Mouse (Mus musculus): Measurements from ENCODE around the gene Maml2. TPM values are rescaled to one million over a fixed set of nuclear protein-coding genes. Genes with fewer than 3 reads are reported as not detected.

Maml2 gene
- polyA plus RNA-seq, 1 experiment from 2014 or later, result 5.0 TPM

GRCm38 (mm10) chr9:13297122-13297667, 562 bp upstream of the Maml2 start:
- no peaks in the 10 kb centered on the region for H3K27me3 ChIP-seq (replicated peaks; ENCODE audit: control insufficient read depth, insufficient read depth, low read length)
- under 1% methylated on average over 12 of the region's 12 CpGs for WGBS
- H3K27ac ChIP-seq (ENCODE audit: low read length), result peak overlapping the region; percentile 14
- H3K4me2 ChIP-seq (ENCODE audit: low read depth, low read length), result peak overlapping the region; percentile 94
- no peaks in the 10 kb centered on the region for H3K9me3 ChIP-seq (ENCODE audit: control insufficient read depth, low read length)
- ATAC-seq, result peak; percentile 8; the same call in 1 of the 2 replicates
- no peaks in the 10 kb centered on the region for H3K36me3 ChIP-seq (ENCODE audit: control insufficient read depth, insufficient read depth, low read length)
- peak overlapping the region; percentile 59 for H3K4me3 ChIP-seq (ENCODE audit: low read length)
- peaks cover 23% of the 10 kb centered on the region for H3K4me1 ChIP-seq (ENCODE audit: control insufficient read depth, insufficient read depth, low read length)
- H3K9ac ChIP-seq (ENCODE audit: low read depth, low read length), result peak overlapping the region; percentile 72

- peak overlapping the region; percentile 72 for H3K9ac ChIP-seq (ENCODE audit: low read depth, low read length)
- ATAC-seq, result no peak
- H3K36me3 ChIP-seq (ENCODE audit: control insufficient read depth, insufficient read depth, low read length), result no peaks in the 10 kb centered on the region
- WGBS, result 33% methylated on average over 9 of the region's 9 CpGs
- peaks cover 26% of the 10 kb centered on the region for H3K4me1 ChIP-seq (ENCODE audit: control insufficient read depth, insufficient read depth, low read length)
- H3K27ac ChIP-seq (ENCODE audit: low read length), result no peak overlapping the region
- peak overlapping the region; percentile 94 for H3K4me2 ChIP-seq (ENCODE audit: low read depth, low read length)
- H3K4me3 ChIP-seq (ENCODE audit: low read length), result peak overlapping the region; percentile 59
- H3K9me3 ChIP-seq (ENCODE audit: control insufficient read depth, low read length), result no peaks in the 10 kb centered on the region
- H3K27me3 ChIP-seq (replicated peaks; ENCODE audit: control insufficient read depth, insufficient read depth, low read length), result no peaks in the 10 kb centered on the region
Observed at GRCm38 (mm10) chr9:13298513-13298878, 739 bp downstream of the Maml2 start.

- Histone ChIP-seq H3K36me3 (ENCODE audit: control insufficient read depth, insufficient read depth, low read length) (no peaks in the 10 kb centered on the region), H3K4me1 (ENCODE audit: control insufficient read depth, insufficient read depth, low read length) (peaks cover 26% of the 10 kb centered on the region), H3K27me3 (replicated peaks; ENCODE audit: control insufficient read depth, insufficient read depth, low read length) (no peaks in the 10 kb centered on the region), H3K9me3 (ENCODE audit: control insufficient read depth, low read length) (no peaks in the 10 kb centered on the region), H3K27ac (ENCODE audit: low read length) (no peak overlapping the region), H3K4me2 (ENCODE audit: low read depth, low read length) (peak overlapping the region; percentile 94), H3K4me3 (ENCODE audit: low read length) (no peak overlapping the region), H3K9ac (ENCODE audit: low read depth, low read length) (no peak overlapping the region)
- no peak for ATAC-seq
- WGBS, result 78% methylated on average over 6 of the region's 6 CpGs
Observed at GRCm38 (mm10) chr9:13299190-13299589, 1.4 kb downstream of the Maml2 start.

- 63% methylated on average over 3 of the region's 3 CpGs for WGBS
- no peak overlapping the region for H3K27ac ChIP-seq (ENCODE audit: low read length)
- H3K9me3 ChIP-seq (ENCODE audit: control insufficient read depth, low read length), result no peaks in the 10 kb centered on the region
- H3K27me3 ChIP-seq (replicated peaks; ENCODE audit: control insufficient read depth, insufficient read depth, low read length), result no peaks in the 10 kb centered on the region
- H3K36me3 ChIP-seq (ENCODE audit: control insufficient read depth, insufficient read depth, low read length), result no peaks in the 10 kb centered on the region
- ATAC-seq, result no peak
- peak overlapping the region; percentile 37; the same call in 1 of the 2 replicates for H3K4me2 ChIP-seq (ENCODE audit: low read depth, low read length)
- peaks cover 26% of the 10 kb centered on the region for H3K4me1 ChIP-seq (ENCODE audit: control insufficient read depth, insufficient read depth, low read length)
- H3K9ac ChIP-seq (ENCODE audit: low read depth, low read length), result peak overlapping the region; percentile 14; the same call in 1 of the 2 replicates
- no peak overlapping the region for H3K4me3 ChIP-seq (ENCODE audit: low read length)
Observed at GRCm38 (mm10) chr9:13300041-13300441, 2.3 kb downstream of the Maml2 start.

GRCm38 (mm10) chr9:13300891-13301782, 3.4 kb downstream of the Maml2 start:
- peaks cover 24% of the 10 kb centered on the region for H3K4me1 ChIP-seq (ENCODE audit: control insufficient read depth, insufficient read depth, low read length)
- ATAC-seq, result no peak
- H3K9me3 ChIP-seq (ENCODE audit: control insufficient read depth, low read length), result no peaks in the 10 kb centered on the region
- 73% methylated on average over 9 of the region's 9 CpGs for WGBS
- H3K4me2 ChIP-seq (ENCODE audit: low read depth, low read length), result 0 out of 2 replicates have a peak overlapping the region, but pooled peaks have one; percentile 4
- no peak overlapping the region for H3K9ac ChIP-seq (ENCODE audit: low read depth, low read length)
- no peaks in the 10 kb centered on the region for H3K27me3 ChIP-seq (replicated peaks; ENCODE audit: control insufficient read depth, insufficient read depth, low read length)
- no peak overlapping the region for H3K4me3 ChIP-seq (ENCODE audit: low read length)
- no peaks in the 10 kb centered on the region for H3K36me3 ChIP-seq (ENCODE audit: control insufficient read depth, insufficient read depth, low read length)
- no peak overlapping the region for H3K27ac ChIP-seq (ENCODE audit: low read length)

GRCm38 (mm10) chr9:13302183-13302825, 4.5 kb downstream of the Maml2 start:
- Histone ChIP-seq H3K9ac (ENCODE audit: low read depth, low read length) (no peak overlapping the region), H3K27me3 (replicated peaks; ENCODE audit: control insufficient read depth, insufficient read depth, low read length) (no peaks in the 10 kb centered on the region), H3K4me3 (ENCODE audit: low read length) (no peak overlapping the region), H3K27ac (ENCODE audit: low read length) (no peak overlapping the region), H3K36me3 (ENCODE audit: control insufficient read depth, insufficient read depth, low read length) (no peaks in the 10 kb centered on the region), H3K9me3 (ENCODE audit: control insufficient read depth, low read length) (no peaks in the 10 kb centered on the region), H3K4me1 (ENCODE audit: control insufficient read depth, insufficient read depth, low read length) (peaks cover 23% of the 10 kb centered on the region), H3K4me2 (ENCODE audit: low read depth, low read length) (0 out of 2 replicates have a peak overlapping the region, but pooled peaks have one; percentile 10)
- WGBS, result 34% methylated on average over 6 of the region's 6 CpGs
- no peak for ATAC-seq

- Histone ChIP-seq H3K9me3 (ENCODE audit: control insufficient read depth, low read length) (no peaks in the 10 kb centered on the region), H3K4me3 (ENCODE audit: low read length) (no peak overlapping the region), H3K4me2 (ENCODE audit: low read depth, low read length) (no peak overlapping the region), H3K27me3 (replicated peaks; ENCODE audit: control insufficient read depth, insufficient read depth, low read length) (no peaks in the 10 kb centered on the region), H3K27ac (ENCODE audit: low read length) (no peak overlapping the region), H3K9ac (ENCODE audit: low read depth, low read length) (no peak overlapping the region), H3K4me1 (ENCODE audit: control insufficient read depth, insufficient read depth, low read length) (peaks cover 22% of the 10 kb centered on the region), H3K36me3 (ENCODE audit: control insufficient read depth, insufficient read depth, low read length) (no peaks in the 10 kb centered on the region)
- 72% methylated on average over 5 of the region's 5 CpGs for WGBS
- ATAC-seq, result no peak
Observed at GRCm38 (mm10) chr9:13303099-13303771, 5.5 kb downstream of the Maml2 start.

GRCm38 (mm10) chr9:13303976-13304375, 6.2 kb downstream of the Maml2 start:
- Histone ChIP-seq H3K4me1 (ENCODE audit: control insufficient read depth, insufficient read depth, low read length) (peaks cover 17% of the 10 kb centered on the region), H3K27me3 (replicated peaks; ENCODE audit: control insufficient read depth, insufficient read depth, low read length) (no peaks in the 10 kb centered on the region), H3K27ac (ENCODE audit: low read length) (no peak overlapping the region), H3K36me3 (ENCODE audit: control insufficient read depth, insufficient read depth, low read length) (no peaks in the 10 kb centered on the region), H3K4me2 (ENCODE audit: low read depth, low read length) (no peak overlapping the region), H3K9ac (ENCODE audit: low read depth, low read length) (no peak overlapping the region), H3K9me3 (ENCODE audit: control insufficient read depth, low read length) (no peaks in the 10 kb centered on the region), H3K4me3 (ENCODE audit: low read length) (no peak overlapping the region)
- WGBS, result 35% methylated on average over 6 of the region's 6 CpGs
- peak; percentile 62 for ATAC-seq

GRCm38 (mm10) chr9:13306471-13306870, 8.7 kb downstream of the Maml2 start:
- 87% methylated on average over 3 of the region's 3 CpGs for WGBS
- H3K4me2 ChIP-seq (ENCODE audit: low read depth, low read length), result no peak overlapping the region
- no peak overlapping the region for H3K4me3 ChIP-seq (ENCODE audit: low read length)
- no peak overlapping the region for H3K9ac ChIP-seq (ENCODE audit: low read depth, low read length)
- no peaks in the 10 kb centered on the region for H3K36me3 ChIP-seq (ENCODE audit: control insufficient read depth, insufficient read depth, low read length)
- peaks cover 11% of the 10 kb centered on the region for H3K4me1 ChIP-seq (ENCODE audit: control insufficient read depth, insufficient read depth, low read length)
- ATAC-seq, result no peak
- no peak overlapping the region for H3K27ac ChIP-seq (ENCODE audit: low read length)
- no peaks in the 10 kb centered on the region for H3K27me3 ChIP-seq (replicated peaks; ENCODE audit: control insufficient read depth, insufficient read depth, low read length)
- no peaks in the 10 kb centered on the region for H3K9me3 ChIP-seq (ENCODE audit: control insufficient read depth, low read length)

Data from intestine, embryonic 16.5 days (tissue).